Mouse (Mus musculus) testis, adult 2 months (tissue): ENCODE data around the gene Dnajb14. TPM values are rescaled to one million over a fixed set of nuclear protein-coding genes. Genes with fewer than 3 reads are reported as not detected.

ENCODE experiments used
- H3K27ac ChIP-seq: fragments of 200-500 bp; 2 replicates; pipeline ENCODE4 v1.5.1; 2012; ENCODE audit warnings: low read depth, low read length; ENCODE audit not compliant: control insufficient read depth, insufficient read depth
- H3K27me3 ChIP-seq: fragments of 200-500 bp; 2 replicates; pipeline ENCODE4 v1.6.1; 2012; ENCODE audit warnings: mild to moderate bottlenecking, low read length, moderate library complexity; ENCODE audit not compliant: control insufficient read depth, insufficient read depth
- H3K36me3 ChIP-seq: fragments of 200-500 bp; 2 replicates; pipeline ENCODE4 v1.6.1; 2012; ENCODE audit warnings: mild to moderate bottlenecking, low read length; ENCODE audit not compliant: control insufficient read depth, insufficient read depth
- H3K4me1 ChIP-seq: fragments of 200-500 bp; 2 replicates; pipeline ENCODE4 v1.6.1; 2012; ENCODE audit warnings: low read length; ENCODE audit not compliant: control insufficient read depth, insufficient read depth
- H3K4me3 ChIP-seq: fragments of 200-500 bp; 2 replicates; pipeline ENCODE4 v1.5.1; 2012; ENCODE audit warnings: low read depth, mild to moderate bottlenecking, low read length, moderate library complexity, mixed read lengths; ENCODE audit not compliant: control insufficient read depth
- CTCF ChIP-seq: fragments of 200-500 bp; IDR thresholded peaks from 2 replicates; pipeline ENCODE4 v1.5.1; 2012; ENCODE audit warnings: low read depth, mild to moderate bottlenecking, inconsistent platforms, low read length, moderate library complexity; ENCODE audit not compliant: control insufficient read depth, insufficient read depth, insufficient replicate concordance
- POLR2A ChIP-seq: fragments of 200-500 bp; IDR thresholded peaks from 2 replicates; pipeline ENCODE4 v1.6.1; 2012; ENCODE audit warnings: low read depth, mild to moderate bottlenecking, inconsistent platforms, low read length, moderate library complexity; ENCODE audit not compliant: control insufficient read depth
- polyA plus RNA-seq: library from polyadenylated mRNA; depleted of rRNA; stranded (reverse); fragments of >200 nt; gene quantifications from 2 replicates; pipeline ENCODE4 v1.2.3, GENCODE M21; 2012; rRNA removed

Dnajb14 gene
- polyA plus RNA-seq: 65.5 and 76.7 TPM in 2 replicates

DNA sequence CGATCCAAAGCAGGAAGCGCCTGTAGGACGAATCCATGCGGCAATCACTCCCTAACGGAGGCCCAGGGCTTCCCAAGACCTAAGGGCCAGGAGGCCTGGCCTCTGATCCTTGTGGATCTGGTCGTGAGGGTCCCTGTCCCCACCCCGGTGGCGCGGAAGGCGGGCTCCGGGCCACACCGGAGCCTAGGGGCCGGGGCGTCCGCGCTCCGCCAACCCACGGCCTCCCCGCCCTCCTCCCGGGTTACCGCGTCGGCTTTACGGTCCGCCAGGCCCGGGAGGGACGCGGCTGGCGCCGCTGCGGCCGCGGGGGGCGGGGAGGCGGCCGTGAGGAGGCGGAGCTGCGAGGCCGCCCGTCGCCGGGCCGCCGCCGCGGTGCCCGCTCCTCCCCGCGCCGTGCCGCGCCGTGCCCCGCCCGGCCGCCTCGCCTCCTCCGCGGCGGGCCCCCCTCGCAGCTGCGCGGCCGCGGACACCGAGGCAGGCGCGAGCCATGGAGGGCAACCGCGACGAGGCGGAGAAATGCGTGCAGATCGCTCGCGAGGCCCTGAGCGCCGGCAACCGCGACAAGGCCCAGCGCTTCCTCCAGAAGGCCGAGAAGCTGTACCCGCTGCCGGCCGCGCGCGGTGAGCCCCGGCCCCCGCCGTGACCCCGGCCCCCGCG, at the start of gene Dnajb14:
Gene Dnajb14 (plus strand): TSS at position 239 of the 657 bp plus-strand sequence.
- Histone ChIP-seq H3K36me3 (no peaks in the 10 kb centered on the region), H3K27me3 (no peaks in the 10 kb centered on the region), H3K4me3 (peak within 1 kb of the TSS; percentile 96), H3K4me1 (peaks cover 7% of the 10 kb centered on the region), H3K27ac (peak within 1 kb of the TSS; percentile 90)
- peak; percentile 28; the same call in 1 of the 2 replicates for TF ChIP-seq POLR2A
- no peak for TF ChIP-seq CTCF

DNA sequence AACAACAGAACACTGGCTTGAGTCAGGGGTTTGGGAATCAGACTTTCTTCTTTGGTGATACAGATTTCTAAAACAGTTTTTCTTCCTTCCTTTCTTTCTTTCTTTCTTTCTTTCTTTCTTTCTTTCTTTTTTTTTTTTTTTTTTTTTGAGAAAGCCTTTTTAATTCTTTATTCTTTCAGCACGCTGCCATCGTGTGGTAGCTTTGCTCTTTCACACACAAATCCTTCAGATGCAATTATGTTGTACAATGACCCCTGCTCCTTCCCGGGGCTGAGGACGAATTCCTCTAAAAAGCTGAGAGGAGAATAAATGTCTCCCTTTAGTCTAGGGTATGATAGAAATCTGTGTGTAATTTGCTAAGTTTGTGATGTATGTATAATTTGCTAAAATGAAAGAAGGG, 48.8 kb upstream of the Dnajb14 start:
- Histone ChIP-seq H3K27me3 (no peaks in the 10 kb centered on the region), H3K36me3 (no peaks in the 10 kb centered on the region), H3K4me3 (no peak overlapping the region), H3K27ac (no peak overlapping the region), H3K4me1 (no peaks in the 10 kb centered on the region)
- TF ChIP-seq CTCF: no peak
- TF ChIP-seq POLR2A: no peak

DNA sequence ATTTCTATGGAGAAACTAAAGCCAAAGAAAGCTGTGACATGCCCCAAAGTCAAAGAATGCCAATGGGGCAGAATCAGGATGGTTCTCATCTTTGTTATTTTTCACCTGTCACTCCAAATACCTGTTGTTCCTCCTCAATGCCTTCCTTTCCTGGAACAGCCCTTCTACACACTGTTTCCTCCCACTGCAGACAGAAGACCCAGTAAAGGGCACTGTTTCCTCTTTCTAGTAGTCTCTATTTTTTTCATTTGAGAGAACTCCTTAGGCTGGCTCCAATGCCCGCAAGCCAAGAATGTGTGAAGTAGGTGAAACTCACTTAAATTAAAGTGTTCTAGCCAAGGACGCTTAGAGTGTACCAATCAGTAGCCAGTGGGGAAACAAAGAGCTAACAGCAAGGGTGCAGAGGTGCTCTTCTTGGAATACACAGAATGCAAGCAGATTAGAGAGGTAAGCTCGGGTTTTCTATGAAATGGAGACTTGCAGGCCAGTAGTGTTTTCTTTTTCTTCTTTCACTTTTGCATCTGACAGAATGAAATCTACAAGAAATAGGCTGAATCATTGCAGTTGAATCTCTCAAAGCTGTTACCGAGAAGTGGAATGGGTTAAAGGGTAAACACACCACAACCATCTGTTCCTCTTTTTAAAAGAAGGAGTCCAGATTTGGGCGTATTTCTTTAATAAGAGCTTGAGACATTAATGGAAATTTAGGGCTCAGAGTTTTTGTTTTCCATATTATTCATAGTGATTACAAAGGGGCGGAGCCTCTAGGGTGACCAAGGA, 46.6 kb upstream of the Dnajb14 start:
- Histone ChIP-seq H3K4me1 (no peaks in the 10 kb centered on the region), H3K27ac (no peak overlapping the region), H3K4me3 (no peak overlapping the region), H3K36me3 (no peaks in the 10 kb centered on the region), H3K27me3 (no peaks in the 10 kb centered on the region)
- TF ChIP-seq POLR2A: no peak
- TF ChIP-seq CTCF: no peak

DNA sequence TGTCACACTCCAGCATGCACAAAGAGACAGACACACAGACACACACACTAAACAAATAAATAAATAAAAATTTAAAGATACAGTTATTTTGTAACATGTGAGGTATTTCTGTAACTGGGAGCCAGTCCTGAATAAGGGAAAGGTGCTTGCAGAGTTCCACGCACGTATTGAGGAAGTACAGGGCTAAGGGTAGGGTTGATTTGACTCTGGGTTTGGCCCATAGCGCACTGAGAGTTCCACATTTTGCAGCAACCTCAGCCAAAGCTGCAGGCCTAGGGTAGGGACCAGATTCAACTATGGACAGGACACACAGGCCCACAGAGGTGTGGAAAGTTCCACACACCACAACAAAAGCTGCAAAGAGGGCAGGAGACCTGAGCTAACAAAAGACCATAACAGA, 44.2 kb upstream of the Dnajb14 start:
- Histone ChIP-seq H3K27ac (no peak overlapping the region), H3K4me3 (no peak overlapping the region)

DNA sequence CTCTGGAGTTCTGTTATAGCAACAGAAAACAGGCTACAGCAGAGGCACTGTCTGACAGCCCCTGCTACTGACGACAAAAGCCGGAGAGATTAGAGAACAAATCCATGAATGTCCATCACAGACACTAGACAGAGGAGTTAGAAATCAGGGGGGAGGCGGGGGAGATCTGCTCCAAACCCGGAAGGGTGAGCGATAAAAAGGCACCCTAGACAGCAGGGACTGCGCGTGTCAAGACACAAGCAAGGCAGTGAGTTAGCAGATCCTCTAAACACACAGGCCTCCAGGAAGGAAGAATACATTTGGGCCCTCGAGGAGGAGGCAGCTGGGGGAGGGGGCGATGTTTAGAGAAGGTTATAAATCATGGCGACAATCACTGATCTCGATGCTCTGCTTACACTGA, 39.8 kb upstream of the Dnajb14 start:
- peaks cover 2% of the 10 kb centered on the region; the same call in 1 of the 2 replicates for H3K4me1 ChIP-seq
- H3K27me3 ChIP-seq: no peaks in the 10 kb centered on the region
- no peak overlapping the region for H3K27ac ChIP-seq
- H3K4me3 ChIP-seq: no peak overlapping the region
- no peak for TF ChIP-seq CTCF
- no peak for TF ChIP-seq POLR2A
- no peaks in the 10 kb centered on the region for H3K36me3 ChIP-seq

More for the DNA sequence above, 44.2 kb upstream of the Dnajb14 start:
- Histone ChIP-seq H3K36me3 (no peaks in the 10 kb centered on the region), H3K27me3 (no peaks in the 10 kb centered on the region), H3K4me1 (peaks cover 2% of the 10 kb centered on the region; the same call in 1 of the 2 replicates)
- no peak for TF ChIP-seq CTCF
- no peak for TF ChIP-seq POLR2A

DNA sequence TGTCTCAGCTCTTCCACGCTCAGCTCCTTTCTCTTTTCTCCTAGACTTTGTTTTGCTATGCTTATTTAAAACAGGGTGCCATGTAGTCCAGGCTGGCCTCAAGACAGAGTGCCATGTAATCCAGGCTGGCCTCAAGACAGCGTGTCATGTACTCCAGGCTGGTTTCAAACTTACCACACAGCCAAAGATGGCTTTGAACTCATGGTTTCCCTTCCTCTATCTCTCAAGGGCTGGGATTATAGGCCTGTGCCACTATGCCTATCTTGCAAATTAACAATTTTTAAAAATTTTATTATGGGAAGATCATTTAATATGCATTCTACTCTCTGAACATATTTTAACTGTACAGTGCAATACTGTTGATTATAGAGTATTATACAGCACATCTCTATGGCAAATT, 36.3 kb upstream of the Dnajb14 start:
- TF ChIP-seq CTCF (no peak), POLR2A (no peak)
- Histone ChIP-seq H3K27me3 (no peaks in the 10 kb centered on the region), H3K27ac (no peak overlapping the region)

DNA sequence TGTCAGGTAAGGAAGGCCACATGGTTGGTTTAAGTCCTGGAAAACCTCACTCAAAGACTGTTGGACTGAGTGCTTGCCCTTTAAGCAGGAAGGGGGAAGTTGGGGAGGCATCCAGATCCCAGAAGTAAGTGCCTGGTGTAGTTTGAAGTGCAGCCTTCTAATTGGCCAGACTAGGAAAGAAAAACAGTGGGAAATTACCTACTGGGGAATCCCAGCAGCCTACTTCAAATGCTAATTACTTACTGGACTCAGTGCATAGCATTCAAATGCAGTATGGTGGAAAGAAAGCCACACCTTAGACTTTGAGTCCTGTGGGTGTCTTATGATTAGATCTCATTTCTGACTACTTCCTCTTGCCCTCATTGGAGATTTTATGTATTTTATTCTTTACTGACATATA, 34.3 kb upstream of the Dnajb14 start:
- no peaks in the 10 kb centered on the region for H3K27me3 ChIP-seq
- H3K4me3 ChIP-seq: no peak overlapping the region
- H3K36me3 ChIP-seq: no peaks in the 10 kb centered on the region
- TF ChIP-seq POLR2A: no peak
- no peak for TF ChIP-seq CTCF
- no peak overlapping the region for H3K27ac ChIP-seq
- no peaks in the 10 kb centered on the region for H3K4me1 ChIP-seq

More for the DNA sequence above, 36.3 kb upstream of the Dnajb14 start:
- Histone ChIP-seq H3K36me3 (no peaks in the 10 kb centered on the region), H3K4me3 (no peak overlapping the region), H3K4me1 (peaks cover 2% of the 10 kb centered on the region; the same call in 1 of the 2 replicates)
